Mouse (Mus musculus) liver, embryonic 12.5 days (tissue): Measurements from ENCODE around the gene Prex1. TPM values are rescaled to one million over a fixed set of nuclear protein-coding genes. Genes with fewer than 3 reads are reported as not detected.

Source experiments
- ATAC-seq: fragments of 200-750 bp; cut with Nextera tagmentation; 2 replicates; pipeline ENCODE4 v1.8.0; 2017; ENCODE audit warnings: moderate number of reproducible peaks, mild to moderate bottlenecking, moderate library complexity
- H3K27ac ChIP-seq: fragments of 300-500 bp; sonication (generic); 2 replicates; pipeline ENCODE4 v1.5.1; 2016; ENCODE audit warnings: mild to moderate bottlenecking
- H3K27me3 ChIP-seq: fragments of 300-500 bp; sonication (generic); replicated peaks from 2 replicates; pipeline ENCODE4 v1.6.1; 2016; ENCODE audit warnings: mild to moderate bottlenecking, moderate library complexity
- H3K36me3 ChIP-seq: fragments of 300-500 bp; sonication (generic); 2 replicates; pipeline ENCODE4 v1.6.1; 2016; ENCODE audit warnings: mild to moderate bottlenecking, moderate library complexity
- H3K4me1 ChIP-seq: fragments of 300-500 bp; sonication (generic); 2 replicates; pipeline ENCODE4 v1.6.1; 2016
- H3K4me2 ChIP-seq: fragments of 300-500 bp; sonication (generic); 2 replicates; pipeline ENCODE4 v1.6.1; 2016; ENCODE audit warnings: mild to moderate bottlenecking, moderate library complexity
- H3K4me3 ChIP-seq: fragments of 300-500 bp; sonication (generic); 2 replicates; pipeline ENCODE4 v1.5.1; 2016; ENCODE audit warnings: mild to moderate bottlenecking, moderate library complexity
- H3K9ac ChIP-seq: fragments of 300-500 bp; sonication (generic); 2 replicates; pipeline ENCODE4 v1.6.1; 2016; ENCODE audit warnings: mild to moderate bottlenecking, moderate library complexity
- H3K9me3 ChIP-seq: fragments of 300-500 bp; sonication (generic); replicated peaks from 2 replicates; pipeline ENCODE4 v1.6.1; 2016; ENCODE audit warnings: mild to moderate bottlenecking, moderate library complexity
- WGBS: fragments of 180-500 bp; shearing (Covaris S2); methylation state at CpG from one replicate; pipeline ENCODE4 v1.1.7; 2016; ENCODE audit not compliant: insufficient replicate concordance; 5-methylcytosine and 5-hydroxymethylcytosine counted together
- polyA plus RNA-seq: library from polyadenylated mRNA; unstranded; fragments of >200 nt; fragmentation: Nextera tagmentation; extraction: Ambion mirVana; gene quantifications from 2 replicates; pipeline ENCODE4 v1.2.1, GENCODE M21; 2016

The Prex1 gene
- polyA plus RNA-seq, 1 experiment from 2014 or later: 17.5 TPM

- no peaks in the 10 kb centered on the region for H3K27me3 ChIP-seq
- H3K4me1 ChIP-seq: peaks cover 97% of the 10 kb centered on the region
- H3K36me3 ChIP-seq: peaks cover 16% of the 10 kb centered on the region
- WGBS: 88% methylated on average over 2 of the region's 2 CpGs
- H3K9ac ChIP-seq: peak overlapping the region; percentile 58
- peak overlapping the region; percentile 77 for H3K4me2 ChIP-seq
- H3K9me3 ChIP-seq: peaks cover 8% of the 10 kb centered on the region
- peak overlapping the region; percentile 61 for H3K4me3 ChIP-seq
- ATAC-seq: no peak
- peak overlapping the region; percentile 98 for H3K27ac ChIP-seq
Measured at GRCm38 (mm10) chr2:166702113-166702445, 11.6 kb downstream of the Prex1 start.

GRCm38 (mm10) chr2:166701248-166702112 lies 12.2 kb downstream of the Prex1 start:
- Histone ChIP-seq H3K9me3 (peaks cover 8% of the 10 kb centered on the region), H3K9ac (peak overlapping the region; percentile 58), H3K27me3 (no peaks in the 10 kb centered on the region), H3K4me2 (peak overlapping the region; percentile 77), H3K27ac (peak overlapping the region; percentile 98), H3K4me1 (peaks cover 94% of the 10 kb centered on the region), H3K36me3 (peaks cover 16% of the 10 kb centered on the region), H3K4me3 (peak overlapping the region; percentile 61)
- ATAC-seq: no peak
- WGBS: 49% methylated on average over 23 of the region's 23 CpGs

- WGBS: 80% methylated on average over 13 of the region's 13 CpGs
- peaks cover 8% of the 10 kb centered on the region for H3K9me3 ChIP-seq
- H3K4me2 ChIP-seq: peak overlapping the region; percentile 77; the same call in 1 of the 2 replicates
- peaks cover 16% of the 10 kb centered on the region for H3K36me3 ChIP-seq
- peak overlapping the region; percentile 32; the same call in 1 of the 2 replicates for H3K9ac ChIP-seq
- no peak overlapping the region; the same call in 1 of the 2 replicates for H3K27ac ChIP-seq
- peaks cover 88% of the 10 kb centered on the region for H3K4me1 ChIP-seq
- ATAC-seq: no peak
- no peak overlapping the region for H3K4me3 ChIP-seq
- H3K27me3 ChIP-seq: no peaks in the 10 kb centered on the region
Measured at GRCm38 (mm10) chr2:166700732-166701131, 12.9 kb downstream of the Prex1 start.

GRCm38 (mm10) chr2:166700116-166700515 lies 13.5 kb downstream of the Prex1 start:
- peaks cover 85% of the 10 kb centered on the region for H3K4me1 ChIP-seq
- H3K27me3 ChIP-seq: no peaks in the 10 kb centered on the region
- ATAC-seq: no peak
- H3K27ac ChIP-seq: no peak overlapping the region
- H3K4me2 ChIP-seq: 0 out of 2 replicates have a peak overlapping the region, but pooled peaks have one; percentile 77
- no peak overlapping the region for H3K4me3 ChIP-seq
- H3K9ac ChIP-seq: peak overlapping the region; percentile 32; the same call in 1 of the 2 replicates
- H3K36me3 ChIP-seq: peaks cover 14% of the 10 kb centered on the region
- H3K9me3 ChIP-seq: peaks cover 7% of the 10 kb centered on the region
- WGBS: 58% methylated on average over 8 of the region's 8 CpGs

GRCm38 (mm10) chr2:166699552-166699951 lies 14.1 kb downstream of the Prex1 start:
- ATAC-seq: no peak
- WGBS: 68% methylated on average over 5 of the region's 5 CpGs
- H3K9me3 ChIP-seq: peaks cover 6% of the 10 kb centered on the region

GRCm38 (mm10) chr2:166694616-166695015 lies 19.0 kb downstream of the Prex1 start:
- H3K9ac ChIP-seq: no peak overlapping the region
- peak overlapping the region; percentile 3; the same call in 1 of the 2 replicates for H3K4me2 ChIP-seq
- H3K9me3 ChIP-seq: peaks cover 10% of the 10 kb centered on the region; the same call in 1 of the 2 replicates
- H3K4me3 ChIP-seq: no peak overlapping the region
- H3K4me1 ChIP-seq: peaks cover 59% of the 10 kb centered on the region
- H3K27ac ChIP-seq: no peak overlapping the region
- H3K36me3 ChIP-seq: peaks cover 20% of the 10 kb centered on the region
- 91% methylated on average over 2 of the region's 2 CpGs for WGBS
- peak; percentile 74 for ATAC-seq
- H3K27me3 ChIP-seq: no peaks in the 10 kb centered on the region

More at GRCm38 (mm10) chr2:166699552-166699951, 14.1 kb downstream of the Prex1 start:
- peaks cover 85% of the 10 kb centered on the region for H3K4me1 ChIP-seq
- H3K4me2 ChIP-seq: no peak overlapping the region
- H3K9ac ChIP-seq: no peak overlapping the region
- H3K27ac ChIP-seq: no peak overlapping the region
- no peaks in the 10 kb centered on the region for H3K27me3 ChIP-seq
- H3K36me3 ChIP-seq: peaks cover 14% of the 10 kb centered on the region
- no peak overlapping the region for H3K4me3 ChIP-seq

- 75% methylated on average over 4 of the region's 4 CpGs for WGBS
- Histone ChIP-seq H3K9me3 (peaks cover 10% of the 10 kb centered on the region; the same call in 1 of the 2 replicates), H3K4me1 (peaks cover 48% of the 10 kb centered on the region), H3K4me3 (no peak overlapping the region), H3K36me3 (peaks cover 20% of the 10 kb centered on the region), H3K4me2 (no peak overlapping the region), H3K9ac (no peak overlapping the region), H3K27ac (no peak overlapping the region), H3K27me3 (no peaks in the 10 kb centered on the region)
- no peak for ATAC-seq
Measured at GRCm38 (mm10) chr2:166693394-166693793, 20.2 kb downstream of the Prex1 start.

- ATAC-seq: no peak
- Histone ChIP-seq H3K36me3 (peaks cover 20% of the 10 kb centered on the region), H3K4me3 (no peak overlapping the region), H3K9me3 (peaks cover 10% of the 10 kb centered on the region; the same call in 1 of the 2 replicates), H3K27ac (no peak overlapping the region), H3K4me2 (no peak overlapping the region), H3K9ac (no peak overlapping the region), H3K4me1 (peaks cover 43% of the 10 kb centered on the region), H3K27me3 (no peaks in the 10 kb centered on the region)
- WGBS: 76% methylated on average over 23 of the region's 23 CpGs
Measured at GRCm38 (mm10) chr2:166691602-166692509, 21.8 kb downstream of the Prex1 start.

GRCm38 (mm10) chr2:166686917-166687316 lies 26.7 kb downstream of the Prex1 start:
- Histone ChIP-seq H3K36me3 (no peaks in the 10 kb centered on the region), H3K9me3 (no peaks in the 10 kb centered on the region), H3K4me1 (peaks cover 31% of the 10 kb centered on the region), H3K4me2 (no peak overlapping the region), H3K27ac (no peak overlapping the region), H3K9ac (no peak overlapping the region), H3K27me3 (peaks cover 3% of the 10 kb centered on the region), H3K4me3 (no peak overlapping the region)
- ATAC-seq: no peak
- WGBS: 34% methylated on average over 6 of the region's 6 CpGs

GRCm38 (mm10) chr2:166685824-166686223 lies 27.8 kb downstream of the Prex1 start:
- peaks cover 31% of the 10 kb centered on the region for H3K4me1 ChIP-seq
- no peak overlapping the region for H3K4me3 ChIP-seq
- peaks cover 3% of the 10 kb centered on the region for H3K27me3 ChIP-seq
- WGBS: 59% methylated on average over 7 of the region's 8 CpGs
- no peaks in the 10 kb centered on the region for H3K9me3 ChIP-seq
- ATAC-seq: no peak
- no peak overlapping the region for H3K4me2 ChIP-seq
- H3K27ac ChIP-seq: no peak overlapping the region
- H3K36me3 ChIP-seq: no peaks in the 10 kb centered on the region
- H3K9ac ChIP-seq: no peak overlapping the region

- peak; percentile 23; the same call in 1 of the 2 replicates for ATAC-seq
Measured at GRCm38 (mm10) chr2:166683885-166684544, 29.6 kb downstream of the Prex1 start.

More at GRCm38 (mm10) chr2:166683885-166684544, 29.6 kb downstream of the Prex1 start:
- peak overlapping the region; percentile 41 for H3K4me2 ChIP-seq
- H3K4me3 ChIP-seq: no peak overlapping the region
- H3K9ac ChIP-seq: no peak overlapping the region
- H3K36me3 ChIP-seq: no peaks in the 10 kb centered on the region
- H3K27ac ChIP-seq: no peak overlapping the region
- H3K27me3 ChIP-seq: peaks cover 3% of the 10 kb centered on the region
- 7% methylated on average over 13 of the region's 13 CpGs for WGBS
- H3K9me3 ChIP-seq: no peaks in the 10 kb centered on the region
- peaks cover 33% of the 10 kb centered on the region for H3K4me1 ChIP-seq
